Mouse (Mus musculus): ENCODE data around the gene Tmem212. TPM values are rescaled to one million over a fixed set of nuclear protein-coding genes. Genes with fewer than 3 reads are reported as not detected.

Tmem212 gene
- polyA plus RNA-seq, 1 experiment = not detected

DNA sequence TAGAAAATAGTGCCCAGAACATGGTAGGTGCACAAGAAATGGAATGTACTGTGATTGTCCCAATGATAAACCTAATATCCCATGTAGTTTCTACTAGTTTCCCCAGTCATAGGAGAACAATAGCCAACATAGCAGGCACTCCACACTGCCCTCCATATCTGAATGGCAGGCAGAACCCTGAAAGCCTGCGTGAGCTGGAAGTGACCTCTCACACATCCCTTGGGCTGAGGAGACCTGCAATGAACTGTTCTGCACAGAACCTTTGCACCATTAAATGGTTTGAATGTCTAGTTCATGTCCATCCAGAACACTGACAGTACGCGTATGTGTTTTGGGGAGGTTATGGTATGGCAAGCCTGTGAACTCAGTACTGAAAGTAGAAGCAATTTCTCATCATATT is 27.5 kb downstream of the Tmem212 start:
- TF ChIP-seq GATA1 (IDR thresholded peaks at IDR 0.05; ENCODE audit: low read length) = no peak

GRCm38 (mm10) chr3:27867731-27868130 is 28.4 kb downstream of the Tmem212 start:
- TF ChIP-seq GATA1 (IDR thresholded peaks at IDR 0.05; ENCODE audit: low read length) = no peak

- TF ChIP-seq GATA1 (IDR thresholded peaks at IDR 0.05; ENCODE audit: low read length) = no peak
Observed at GRCm38 (mm10) chr3:27862821-27863740, 33.1 kb downstream of the Tmem212 start.

DNA sequence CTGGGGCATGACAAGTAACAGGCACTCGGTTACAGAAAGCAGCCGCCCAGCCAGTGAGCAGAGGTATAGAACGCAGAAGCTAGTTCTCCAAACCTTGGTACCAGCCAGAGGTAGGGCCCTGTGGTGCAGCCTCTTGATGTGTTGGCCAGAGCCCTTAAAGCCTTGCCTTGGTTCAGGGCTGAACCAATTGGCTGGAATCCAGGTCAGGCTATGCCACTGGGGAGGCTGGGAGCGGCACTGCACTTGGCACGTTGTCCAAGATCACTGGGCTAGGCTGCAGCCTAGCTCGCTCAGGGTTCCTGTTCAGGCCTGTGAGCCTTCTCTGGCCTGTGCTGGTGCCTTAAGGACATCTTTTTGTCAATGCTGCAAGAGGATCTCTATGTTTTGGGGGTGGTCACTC is 34.6 kb downstream of the Tmem212 start:
- no peak for TF ChIP-seq GATA1 (IDR thresholded peaks at IDR 0.05; ENCODE audit: low read length)

DNA sequence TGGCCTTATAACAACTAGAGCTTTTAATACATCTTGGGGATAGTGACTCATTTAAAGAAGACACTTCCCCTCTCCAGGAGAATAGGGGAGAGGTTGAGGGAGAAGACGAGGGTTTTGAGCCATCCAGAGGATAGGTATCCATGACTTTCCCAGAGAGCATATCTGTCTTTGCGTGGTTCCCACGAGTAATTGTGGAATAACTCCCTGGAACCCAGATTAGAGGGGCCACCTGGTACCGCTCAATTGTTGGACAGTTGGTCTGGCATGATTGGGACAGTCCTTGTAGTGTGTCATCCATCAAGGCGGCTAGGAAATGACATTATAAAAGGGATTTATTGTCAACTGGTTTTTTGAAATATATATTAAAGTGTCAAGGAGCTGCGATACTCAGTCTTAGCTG is 35.1 kb downstream of the Tmem212 start:
- TF ChIP-seq GATA1 (IDR thresholded peaks at IDR 0.05; ENCODE audit: low read length) = no peak

- no peak for TF ChIP-seq GATA1 (IDR thresholded peaks at IDR 0.05; ENCODE audit: low read length)
Observed at GRCm38 (mm10) chr3:27859161-27859561, 37.0 kb downstream of the Tmem212 start.

GRCm38 (mm10) chr3:27858441-27859115 is 37.6 kb downstream of the Tmem212 start:
- no peak for TF ChIP-seq GATA1 (IDR thresholded peaks at IDR 0.05; ENCODE audit: low read length)

- TF ChIP-seq GATA1 (IDR thresholded peaks at IDR 0.05; ENCODE audit: low read length) = no peak
Observed at GRCm38 (mm10) chr3:27856288-27856687, 39.9 kb downstream of the Tmem212 start.

DNA sequence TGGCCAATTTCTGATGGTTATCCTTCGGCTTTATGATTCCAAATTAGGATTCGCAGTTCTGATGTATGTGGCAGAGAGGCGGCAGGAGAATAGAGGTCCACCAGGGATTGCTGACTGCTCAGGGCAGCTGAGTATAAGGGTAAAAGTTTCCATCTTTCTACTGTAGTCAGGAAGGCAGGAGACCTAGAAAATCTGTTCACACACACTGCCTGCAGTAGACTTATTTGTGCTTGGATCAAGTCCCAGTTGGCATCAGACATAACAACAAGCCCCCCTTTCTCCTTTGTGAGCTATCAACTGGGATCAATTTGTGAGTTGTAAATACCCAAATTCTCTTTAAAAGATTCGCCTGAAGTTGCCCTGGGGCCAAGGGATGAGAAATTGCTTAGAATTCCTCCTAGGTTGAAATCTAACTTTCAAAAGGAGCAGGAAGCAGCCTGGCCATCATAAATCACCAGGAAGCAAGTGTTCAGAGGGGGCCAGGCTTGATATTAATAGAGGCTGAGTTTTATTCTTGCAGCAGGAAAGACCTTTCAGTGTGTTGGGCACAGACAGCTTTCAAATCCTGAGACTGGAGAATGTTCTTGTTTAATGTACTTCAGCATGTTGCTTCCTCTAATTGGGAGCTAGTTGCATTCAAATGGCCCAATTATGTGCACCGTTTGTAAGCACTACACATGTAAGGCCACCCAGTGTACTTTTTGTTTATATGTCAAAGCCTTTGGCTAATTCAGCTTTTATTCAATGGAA is 41.6 kb downstream of the Tmem212 start:
- no peak for TF ChIP-seq GATA1 (IDR thresholded peaks at IDR 0.05; ENCODE audit: low read length)

DNA sequence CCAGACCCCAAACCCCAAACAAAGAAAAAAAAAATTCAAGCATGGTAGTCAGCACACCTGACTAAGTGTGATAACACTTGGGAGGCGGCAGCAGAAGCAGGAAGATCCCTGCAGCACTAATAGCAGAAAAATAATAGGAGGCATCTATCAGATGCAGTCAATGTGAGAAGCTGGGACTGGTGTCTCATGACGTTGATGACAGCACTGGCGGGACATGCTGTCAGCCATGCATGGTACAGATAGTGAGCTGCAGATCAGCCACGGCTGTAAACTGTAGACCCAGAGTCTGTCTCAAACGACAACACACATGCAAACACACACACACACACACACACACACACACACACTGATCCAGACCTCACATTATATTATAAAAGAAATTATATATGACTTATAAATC is 52.9 kb downstream of the Tmem212 start:
- no peak for TF ChIP-seq GATA1 (IDR thresholded peaks at IDR 0.05; ENCODE audit: low read length)

DNA sequence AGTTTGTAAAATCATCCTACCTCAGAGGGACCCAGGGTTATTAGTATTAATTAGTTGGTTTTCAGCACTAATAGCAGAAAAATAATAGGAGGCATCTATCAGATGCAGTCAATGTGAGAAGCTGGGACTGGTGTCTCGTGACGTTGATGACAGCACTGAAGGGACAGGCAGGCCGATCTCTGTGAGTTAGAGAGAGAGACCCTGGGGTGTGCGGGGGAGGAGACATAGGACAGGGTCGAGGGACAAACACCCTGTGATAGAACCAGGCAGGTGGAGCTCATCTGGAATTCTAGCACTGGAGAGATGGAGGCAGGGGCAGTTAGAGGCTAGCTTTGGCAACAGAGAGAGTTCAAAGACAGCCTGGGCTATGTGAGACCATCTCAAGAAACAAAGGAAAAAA is 53.3 kb downstream of the Tmem212 start:
- no peak for TF ChIP-seq GATA1 (IDR thresholded peaks at IDR 0.05; ENCODE audit: low read length)

GRCm38 (mm10) chr3:27840311-27840710 is 55.9 kb downstream of the Tmem212 start:
- no peak for TF ChIP-seq GATA1 (IDR thresholded peaks at IDR 0.05; ENCODE audit: low read length)

GRCm38 (mm10) chr3:27839795-27840194 is 56.4 kb downstream of the Tmem212 start:
- TF ChIP-seq GATA1 (IDR thresholded peaks at IDR 0.05; ENCODE audit: low read length) = no peak

DNA sequence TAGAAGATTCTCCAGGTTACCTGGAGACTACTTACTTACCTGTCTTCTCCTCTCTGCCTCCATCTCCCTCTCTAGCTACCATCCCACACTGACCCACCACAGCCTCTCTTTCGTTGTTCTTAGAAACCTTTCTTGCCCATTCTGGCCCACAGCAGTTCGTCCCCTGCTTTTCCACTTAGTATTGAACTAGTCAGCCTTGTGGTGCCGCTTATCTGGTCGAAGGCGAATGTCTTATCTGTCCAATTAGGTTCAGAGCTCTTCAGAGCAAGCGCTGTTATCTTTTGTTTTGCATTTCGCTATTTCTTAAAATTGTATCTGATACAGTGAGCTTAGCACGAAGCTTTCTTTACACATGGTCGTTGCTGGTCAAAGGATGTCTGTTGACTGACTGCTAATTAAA is 56.9 kb downstream of the Tmem212 start:
- TF ChIP-seq GATA1 (IDR thresholded peaks at IDR 0.05; ENCODE audit: low read length) = no peak

GRCm38 (mm10) chr3:27836297-27836696 is 59.9 kb downstream of the Tmem212 start:
- no peak for TF ChIP-seq GATA1 (IDR thresholded peaks at IDR 0.05; ENCODE audit: low read length)

- no peak for TF ChIP-seq GATA1 (IDR thresholded peaks at IDR 0.05; ENCODE audit: low read length)
Observed at GRCm38 (mm10) chr3:27835786-27836185, 60.4 kb downstream of the Tmem212 start.

Data from G1E-ER4 (cell line).